Mouse (Mus musculus) adipocyte (in vitro differentiated cells): Measurements from ENCODE around the gene Ppara.

Experiments
- DNase-seq: peaks from one replicate; pipeline ENCODE4 v3.0.0-alpha.2; 2016; ENCODE audit warnings: low spot score

The Ppara gene

GRCm38 (mm10) chr15:85705013-85705528 is 29.7 kb upstream of the Ppara start:
- DNase-seq, result no peak

GRCm38 (mm10) chr15:85705566-85706332 is 29.0 kb upstream of the Ppara start:
- peak; percentile 84 for DNase-seq

- DNase-seq, result no peak
These were observed 28.3 kb upstream of the Ppara start for GRCm38 (mm10) chr15:85706527-85706926.

- peak; percentile 43 for DNase-seq
These were observed 27.8 kb upstream of the Ppara start for GRCm38 (mm10) chr15:85707017-85707416.

GRCm38 (mm10) chr15:85707458-85708030 is 27.2 kb upstream of the Ppara start:
- DNase-seq, result no peak

- DNase-seq, result no peak
These were observed 26.6 kb upstream of the Ppara start for GRCm38 (mm10) chr15:85708217-85708616.

GRCm38 (mm10) chr15:85708843-85709242 is 25.9 kb upstream of the Ppara start:
- no peak for DNase-seq

GRCm38 (mm10) chr15:85709268-85709973 is 25.4 kb upstream of the Ppara start:
- DNase-seq, result peak; percentile 86

GRCm38 (mm10) chr15:85710179-85710578 is 24.6 kb upstream of the Ppara start:
- DNase-seq, result peak; percentile 86

GRCm38 (mm10) chr15:85710641-85711580 is 23.9 kb upstream of the Ppara start:
- no peak for DNase-seq

- no peak for DNase-seq
These were observed 22.1 kb upstream of the Ppara start for GRCm38 (mm10) chr15:85712565-85713168.

- no peak for DNase-seq
These were observed 21.4 kb upstream of the Ppara start for GRCm38 (mm10) chr15:85713417-85713816.

GRCm38 (mm10) chr15:85715059-85715458 is 19.7 kb upstream of the Ppara start:
- no peak for DNase-seq

GRCm38 (mm10) chr15:85716045-85716444 is 18.7 kb upstream of the Ppara start:
- peak; percentile 85 for DNase-seq

GRCm38 (mm10) chr15:85716591-85716990 is 18.2 kb upstream of the Ppara start:
- DNase-seq, result no peak

GRCm38 (mm10) chr15:85717008-85717407 is 17.8 kb upstream of the Ppara start:
- DNase-seq, result no peak

GRCm38 (mm10) chr15:85717800-85718199 is 17.0 kb upstream of the Ppara start:
- DNase-seq, result peak; percentile 53

- no peak for DNase-seq
These were observed 15.8 kb upstream of the Ppara start for GRCm38 (mm10) chr15:85719017-85719416.

GRCm38 (mm10) chr15:85720366-85720841 is 14.4 kb upstream of the Ppara start:
- DNase-seq, result no peak

GRCm38 (mm10) chr15:85724271-85725165 is 10.3 kb upstream of the Ppara start:
- no peak for DNase-seq
